Mouse (Mus musculus) hindbrain, postnatal 0 days (tissue): ENCODE results near the gene Gm20388. TPM values are rescaled to one million over a fixed set of nuclear protein-coding genes. Genes with fewer than 3 reads are reported as not detected.

Source experiments
- ATAC-seq: fragments of 200-750 bp; cut with Nextera tagmentation; 2 replicates; pipeline ENCODE4 v1.8.0; 2017; ENCODE audit warnings: mild to moderate bottlenecking, moderate TSS enrichment, moderate library complexity
- DNase-seq: peaks from one replicate; pipeline ENCODE4 v3.0.0-alpha.2; 2015; ENCODE audit warnings: low spot score
- H3K27ac ChIP-seq: fragments of 300-500 bp; sonication (generic); 2 replicates; pipeline ENCODE4 v1.5.1; 2014; ENCODE audit warnings: mild to moderate bottlenecking
- H3K27me3 ChIP-seq: fragments of 300-500 bp; sonication (generic); 2 replicates; pipeline ENCODE4 v1.6.1; 2014; ENCODE audit warnings: low read length, mixed read lengths; ENCODE audit not compliant: insufficient read depth
- H3K36me3 ChIP-seq: fragments of 300-500 bp; sonication (generic); 2 replicates; pipeline ENCODE4 v1.6.1; 2014; ENCODE audit warnings: low read length, mixed read lengths; ENCODE audit not compliant: insufficient read depth
- H3K4me1 ChIP-seq: fragments of 300-500 bp; sonication (generic); 2 replicates; pipeline ENCODE4 v1.6.1; 2014; ENCODE audit warnings: antibody characterized with exemption, low read length, mixed read lengths; ENCODE audit not compliant: insufficient read depth
- H3K4me2 ChIP-seq: fragments of 300-500 bp; sonication (generic); 2 replicates; pipeline ENCODE4 v1.6.1; 2014; ENCODE audit warnings: low read depth, mild to moderate bottlenecking, low read length, moderate library complexity, mixed read lengths
- H3K4me3 ChIP-seq: fragments of 300-500 bp; sonication (generic); 2 replicates; pipeline ENCODE4 v1.5.1; 2014; ENCODE audit warnings: low read length
- H3K9ac ChIP-seq: fragments of 300-500 bp; sonication (generic); replicated peaks from 2 replicates; pipeline ENCODE4 v1.6.1; 2014; ENCODE audit warnings: mild to moderate bottlenecking, low read length, moderate library complexity, mixed read lengths
- H3K9me3 ChIP-seq: fragments of 300-500 bp; sonication (generic); 2 replicates; pipeline ENCODE4 v1.6.1; 2016; ENCODE audit warnings: low read length, mixed read lengths
- CTCF ChIP-seq: IDR thresholded peaks from 2 replicates; pipeline ENCODE4 v1.5.1; 2016; ENCODE audit warnings: antibody characterized with exemption, control low read depth, low read depth
- WGBS: fragments of 180-500 bp; shearing (Covaris S2); extraction: QIAGEN DNeasy Blood & Tissue Kit; methylation state at CpG from one replicate; pipeline ENCODE4 v1.1.7; 2014; 5-methylcytosine and 5-hydroxymethylcytosine counted together
- polyA plus RNA-seq: library from polyadenylated mRNA; unstranded; fragments of >200 nt; fragmentation: Nextera tagmentation; extraction: Ambion mirVana; gene quantifications from 2 replicates; pipeline ENCODE4 v1.2.1, GENCODE M21; 2015
- total RNA-seq: library from RNA; depleted of rRNA; stranded (reverse); fragments of >200 nt; gene quantifications from 2 replicates; pipeline ENCODE4 v1.2.3, GENCODE M21; 2014

Gene Gm20388
- total and polyA plus RNA-seq, 2 experiments from 2014 or later = 71.3 TPM; not detected in 1

DNA sequence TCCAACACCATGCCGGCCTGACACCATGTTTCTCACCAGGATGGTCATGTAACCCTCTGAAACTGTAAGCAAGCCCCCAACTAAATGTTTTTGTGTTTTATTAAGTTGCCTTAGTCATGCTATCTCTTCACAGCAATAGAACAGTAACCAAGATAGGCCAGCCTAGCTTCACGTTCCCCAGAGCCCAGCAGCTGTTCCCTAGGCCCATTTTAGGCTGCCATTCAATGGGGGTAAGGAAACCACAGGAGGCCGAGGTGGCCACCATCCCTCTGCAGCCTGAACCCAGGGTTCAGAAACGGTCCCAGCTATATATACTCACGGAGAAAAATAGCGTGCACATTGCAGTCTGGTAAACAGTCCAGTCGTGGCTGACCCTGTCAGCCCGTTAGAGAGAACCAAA is 2633.5 kb downstream of the Gm20388 start:
- Histone ChIP-seq H3K9ac (no peak overlapping the region), H3K27ac (no peak overlapping the region), H3K27me3 (no peaks in the 10 kb centered on the region), H3K4me2 (no peak overlapping the region), H3K36me3 (no peaks in the 10 kb centered on the region), H3K4me3 (no peak overlapping the region), H3K4me1 (no peaks in the 10 kb centered on the region), H3K9me3 (no peaks in the 10 kb centered on the region)
- DNase-seq (no peak), ATAC-seq (no peak)
- 90% methylated on average over 8 of the region's 8 CpGs for WGBS
- TF ChIP-seq CTCF = no peak

DNA sequence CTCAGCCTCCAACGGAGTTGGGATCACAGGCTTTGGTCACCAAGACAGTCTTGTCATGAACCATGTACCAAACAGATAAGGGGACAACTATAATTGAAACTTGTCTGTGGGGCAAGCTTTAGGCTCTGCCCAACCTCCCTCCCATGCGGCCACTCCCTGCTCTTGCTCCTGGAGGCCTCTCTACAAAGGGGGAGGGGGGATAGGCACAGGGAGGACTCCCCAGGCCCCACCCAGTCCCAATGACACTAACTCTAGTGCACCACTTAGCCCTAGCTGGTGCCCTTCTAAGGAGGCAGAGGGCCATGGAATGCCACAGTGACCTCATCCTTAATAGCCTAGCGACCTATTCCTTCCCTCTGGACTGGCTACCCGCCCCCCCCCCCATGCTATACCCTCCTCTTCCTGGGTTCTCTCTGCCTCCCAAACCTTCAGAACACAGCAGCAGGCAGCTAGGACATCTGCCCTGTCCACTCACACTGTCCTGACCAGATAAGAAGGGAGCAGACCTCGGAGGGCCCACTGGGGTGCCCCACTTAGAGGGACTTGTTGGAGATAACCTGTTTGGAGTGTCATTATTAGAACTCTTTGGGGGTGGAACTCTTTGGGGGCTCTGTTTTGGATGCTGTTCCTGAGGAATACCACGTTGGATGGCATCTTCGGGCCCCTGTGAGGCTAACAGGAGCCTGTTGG is 2635.6 kb downstream of the Gm20388 start:
- DNase-seq (no peak), ATAC-seq (0 out of 2 replicates have a peak, but pooled peaks have one; percentile 27)

DNA sequence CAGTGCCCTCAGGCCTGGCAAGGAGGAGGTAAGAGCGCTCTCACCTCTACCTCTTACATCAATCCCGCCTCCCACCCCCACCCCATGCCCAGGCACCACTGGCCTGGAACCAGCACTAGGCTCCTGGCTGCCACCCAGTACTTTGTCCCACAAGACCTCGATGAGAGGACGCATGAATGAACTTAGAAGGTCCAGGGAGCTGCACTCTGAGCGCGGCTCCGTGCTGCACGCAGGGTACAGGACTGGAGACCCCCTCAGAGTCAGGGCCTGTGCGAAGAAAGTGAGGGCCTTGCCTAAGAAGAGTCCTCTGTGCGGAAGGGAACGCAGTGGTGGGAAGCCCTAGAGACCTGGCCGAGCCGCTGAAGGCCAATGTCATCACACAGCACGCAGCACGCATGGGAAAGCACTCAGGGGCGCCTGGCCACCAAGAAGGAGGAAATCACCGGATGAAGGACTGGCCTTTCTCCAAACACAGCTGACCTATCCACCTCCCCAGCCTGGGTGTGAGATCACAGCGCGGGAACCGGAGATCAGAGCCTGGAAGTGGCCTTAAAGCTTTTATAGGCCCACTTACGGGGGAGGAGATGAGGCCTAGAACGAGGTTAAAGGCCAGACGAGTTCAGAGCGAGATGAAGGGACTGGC is 2636.3 kb downstream of the Gm20388 start:
- Histone ChIP-seq H3K4me3 (no peak overlapping the region), H3K9me3 (no peaks in the 10 kb centered on the region), H3K4me2 (no peak overlapping the region), H3K36me3 (no peaks in the 10 kb centered on the region), H3K4me1 (peaks cover 4% of the 10 kb centered on the region; the same call in 1 of the 2 replicates), H3K9ac (no peak overlapping the region), H3K27ac (no peak overlapping the region), H3K27me3 (no peaks in the 10 kb centered on the region)
- ATAC-seq (no peak), DNase-seq (no peak)
- WGBS = 58% methylated on average over 24 of the region's 24 CpGs
- TF ChIP-seq CTCF = no peak

More for the DNA sequence above, 2635.6 kb downstream of the Gm20388 start:
- WGBS = 86% methylated on average over 6 of the region's 7 CpGs
- Histone ChIP-seq H3K9me3 (no peaks in the 10 kb centered on the region), H3K9ac (no peak overlapping the region), H3K4me1 (peaks cover 4% of the 10 kb centered on the region; the same call in 1 of the 2 replicates), H3K27ac (no peak overlapping the region), H3K36me3 (no peaks in the 10 kb centered on the region), H3K4me3 (no peak overlapping the region), H3K4me2 (no peak overlapping the region), H3K27me3 (no peaks in the 10 kb centered on the region)
- no peak for TF ChIP-seq CTCF

DNA sequence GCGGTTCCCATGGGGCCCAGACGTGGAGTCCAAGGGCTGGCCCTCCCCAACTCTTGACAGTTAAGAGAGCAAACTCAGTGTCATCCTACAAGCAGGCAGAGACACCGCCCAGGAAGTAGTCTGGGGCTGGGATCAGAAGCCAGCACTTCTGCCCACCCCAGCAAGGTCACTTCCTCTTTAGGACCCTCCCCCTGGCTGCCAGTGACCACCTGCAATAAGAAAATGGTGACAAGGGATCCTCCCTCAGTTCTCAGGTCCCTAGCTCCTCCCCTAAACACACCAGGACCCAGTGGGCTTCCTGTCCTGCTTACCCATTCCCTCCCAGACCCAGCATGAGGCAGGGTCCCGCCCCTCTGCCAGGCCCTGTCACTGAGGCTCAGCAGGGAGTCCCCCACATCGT is 2637.2 kb downstream of the Gm20388 start:
- no peaks in the 10 kb centered on the region for H3K36me3 ChIP-seq
- H3K9ac ChIP-seq = no peak overlapping the region
- no peak overlapping the region for H3K4me3 ChIP-seq
- H3K27ac ChIP-seq = no peak overlapping the region
- H3K27me3 ChIP-seq = no peaks in the 10 kb centered on the region
- TF ChIP-seq CTCF = no peak
- WGBS = 38% methylated on average over 5 of the region's 5 CpGs
- no peak overlapping the region for H3K4me2 ChIP-seq
- ATAC-seq = no peak
- H3K4me1 ChIP-seq = peaks cover 4% of the 10 kb centered on the region; the same call in 1 of the 2 replicates
- no peaks in the 10 kb centered on the region for H3K9me3 ChIP-seq
- no peak for DNase-seq

DNA sequence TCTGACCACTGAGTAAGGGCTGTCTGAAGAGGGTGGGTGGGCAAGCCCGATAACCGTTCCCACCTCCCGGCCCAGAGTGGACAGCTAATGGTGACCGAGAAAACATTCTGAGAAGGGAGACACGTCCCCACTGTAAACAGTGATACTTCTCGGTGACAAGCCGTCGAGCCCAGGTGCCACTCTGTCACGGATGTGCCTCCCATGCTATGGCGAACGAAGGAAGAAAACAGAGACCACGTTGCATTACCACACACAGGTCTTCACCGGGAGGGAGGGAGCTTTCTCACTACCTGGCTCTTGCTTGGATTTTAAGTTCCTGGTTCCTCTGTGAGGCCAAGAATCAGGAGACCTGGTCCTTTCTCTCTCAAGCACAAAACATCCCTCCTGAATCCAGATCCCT is 2637.7 kb downstream of the Gm20388 start:
- DNase-seq = no peak
- no peak for TF ChIP-seq CTCF
- Histone ChIP-seq H3K9ac (no peak overlapping the region), H3K9me3 (no peaks in the 10 kb centered on the region), H3K4me1 (peaks cover 4% of the 10 kb centered on the region; the same call in 1 of the 2 replicates), H3K4me3 (no peak overlapping the region), H3K27ac (no peak overlapping the region), H3K36me3 (no peaks in the 10 kb centered on the region), H3K27me3 (no peaks in the 10 kb centered on the region), H3K4me2 (no peak overlapping the region)
- ATAC-seq = no peak
- 79% methylated on average over 13 of the region's 13 CpGs for WGBS

DNA sequence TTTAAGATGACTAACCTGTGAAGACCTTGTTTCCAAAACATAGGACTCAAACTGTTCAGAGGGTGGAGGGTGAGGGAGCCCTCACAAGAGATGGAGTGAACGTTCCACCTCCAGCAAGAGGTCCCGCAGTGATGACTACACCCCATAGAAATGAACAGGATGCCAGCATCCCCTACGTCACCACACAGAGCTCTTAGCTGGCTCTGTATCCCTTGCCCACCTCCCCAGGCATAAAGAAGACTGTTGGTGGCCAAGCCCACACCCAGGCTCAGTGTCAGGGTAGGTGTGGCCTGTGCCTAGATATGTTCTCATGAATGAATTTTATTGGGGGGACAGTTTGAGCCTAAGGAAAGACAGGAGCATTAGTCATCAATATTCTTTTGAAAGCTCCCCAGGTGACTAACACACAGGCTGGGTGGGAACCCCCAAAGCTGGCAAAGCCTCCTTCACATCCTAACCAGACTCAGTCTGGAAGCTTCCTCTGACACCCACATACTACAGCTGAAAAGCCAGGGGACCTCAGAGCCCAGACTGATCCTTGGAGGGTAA is 2638.3 kb downstream of the Gm20388 start:
- no peak overlapping the region for H3K4me2 ChIP-seq
- ATAC-seq (no peak), DNase-seq (no peak)
- H3K9me3 ChIP-seq = no peaks in the 10 kb centered on the region
- no peaks in the 10 kb centered on the region for H3K27me3 ChIP-seq
- H3K9ac ChIP-seq = no peak overlapping the region
- WGBS = 87% methylated on average over 3 of the region's 3 CpGs
- TF ChIP-seq CTCF = no peak
- peaks cover 4% of the 10 kb centered on the region; the same call in 1 of the 2 replicates for H3K4me1 ChIP-seq
- H3K4me3 ChIP-seq = no peak overlapping the region
- no peaks in the 10 kb centered on the region for H3K36me3 ChIP-seq
- H3K27ac ChIP-seq = no peak overlapping the region
